Mouse (Mus musculus) frontal cortex, adult 2 months (tissue): Measurements from ENCODE around the gene Lpp. TPM values are rescaled to one million over a fixed set of nuclear protein-coding genes. Genes with fewer than 3 reads are reported as not detected.

Experiments
- DNase-seq, 2 experiments: peaks; one replicate each; pipeline ENCODE4 v3.0.0; 2022; ENCODE audit warnings: low spot score in 1 of 2; ENCODE audit errors: extremely low spot score in 1 of 2
- polyA plus RNA-seq: library from polyadenylated mRNA; depleted of rRNA; stranded (reverse); fragments of >200 nt; gene quantifications from 2 replicates; pipeline ENCODE4 v1.2.3, GENCODE M21; 2012

The Lpp gene
- polyA plus RNA-seq, 1 experiment = 3.0 TPM

DNA sequence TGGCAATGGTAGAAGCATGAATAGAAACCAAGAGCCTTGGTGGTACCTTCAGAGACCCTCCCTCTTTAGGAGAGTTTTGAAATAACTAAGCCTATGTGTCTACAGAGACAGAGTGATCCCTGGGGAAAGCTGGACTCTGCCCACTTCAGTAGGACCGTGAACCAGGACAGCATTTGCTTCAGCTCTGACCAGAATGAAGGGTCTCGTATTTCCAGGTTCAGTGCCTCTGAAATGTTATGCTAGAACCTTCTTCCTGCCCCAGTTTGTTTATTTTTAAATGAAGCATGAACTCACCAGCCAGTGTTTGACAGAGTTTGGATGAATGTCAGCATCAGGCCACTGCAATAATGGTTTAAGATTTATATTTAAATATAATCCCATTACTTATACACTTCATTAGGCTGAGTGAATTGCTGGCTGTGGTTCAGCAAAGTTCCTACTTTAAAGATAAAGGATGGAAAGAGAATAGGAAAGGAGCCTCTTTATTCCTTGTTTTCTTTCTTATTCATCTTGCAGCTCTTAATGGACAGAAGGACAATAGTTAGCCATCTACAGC is 507.0 kb downstream of the Lpp start:
- no peak for DNase-seq

DNA sequence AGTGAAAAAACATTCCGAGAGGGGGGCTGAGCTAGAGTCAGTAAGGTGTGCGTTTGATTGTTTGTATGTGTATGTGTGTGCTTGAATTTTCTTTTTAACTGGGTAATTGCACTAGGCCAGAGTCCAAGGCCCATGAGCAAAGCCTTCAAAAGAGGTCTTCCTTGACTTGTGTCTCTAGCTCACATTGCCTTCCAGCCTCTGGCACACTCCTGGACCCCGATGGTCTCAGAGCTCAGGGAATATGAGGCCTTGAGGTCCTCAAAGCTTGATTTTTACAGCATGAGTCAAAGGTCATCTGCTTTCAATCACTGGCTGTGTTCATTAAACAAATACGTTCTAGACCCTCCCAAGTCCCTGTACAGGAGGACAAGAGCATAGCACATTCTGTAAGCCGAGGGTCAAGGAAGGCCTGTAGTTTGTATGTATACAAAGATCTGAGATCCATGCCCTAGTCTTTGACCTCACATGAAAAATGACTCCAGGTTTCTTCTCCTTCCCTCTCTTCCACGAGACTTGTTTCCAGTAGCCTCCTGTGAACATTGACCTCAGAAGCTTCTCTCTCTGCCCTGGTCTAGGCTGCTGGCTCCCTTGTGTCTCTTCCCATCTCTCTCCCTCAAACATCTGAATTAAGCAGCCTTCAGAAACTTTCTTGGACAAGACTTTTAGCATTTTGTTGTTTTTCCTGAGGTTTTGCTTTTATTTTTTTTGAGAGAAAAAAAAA is 508.0 kb downstream of the Lpp start:
- DNase-seq = no peak

DNA sequence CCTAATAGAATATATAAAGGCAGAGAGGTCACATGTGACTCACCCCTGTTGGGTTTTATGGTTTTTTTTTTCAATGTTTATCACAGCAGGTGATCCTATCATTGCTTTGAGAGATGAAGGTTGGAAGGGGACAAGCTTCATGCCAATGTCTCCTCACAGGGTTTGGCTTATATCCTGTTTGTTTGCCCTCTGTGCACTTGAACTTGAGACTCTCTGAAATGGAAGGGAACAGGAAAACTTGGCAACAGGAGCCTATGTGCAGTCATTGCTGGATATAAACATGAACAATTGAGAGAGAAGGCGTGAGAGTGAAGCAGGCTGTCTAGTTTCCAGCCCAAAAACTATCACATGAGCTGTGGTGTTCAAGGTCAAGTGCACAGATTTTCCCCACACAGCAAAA is 508.8 kb downstream of the Lpp start:
- DNase-seq = no peak

DNA sequence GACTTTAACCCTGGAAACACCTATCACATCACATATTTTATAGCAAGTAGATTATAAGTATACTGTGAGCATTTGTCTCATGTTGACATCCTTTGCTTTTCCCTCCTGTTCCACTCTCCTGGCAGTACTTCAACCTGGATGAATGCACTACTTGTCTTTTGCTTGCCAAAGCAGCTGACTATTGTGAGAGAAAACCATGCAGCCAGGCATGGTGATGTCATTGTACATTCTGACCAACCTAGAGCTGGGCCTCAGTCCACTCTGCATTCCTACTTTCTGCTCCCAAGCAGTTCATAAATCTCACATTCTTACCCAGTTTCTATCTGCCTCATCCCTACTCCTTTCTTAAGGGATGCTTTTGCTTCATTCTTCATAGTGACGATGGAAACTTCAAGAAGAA is 515.6 kb downstream of the Lpp start:
- DNase-seq = peak in 1 of 2 experiments; percentile 19

GRCm38 (mm10) chr16:24910321-24910720 is 517.0 kb downstream of the Lpp start:
- no peak for DNase-seq

- no peak for DNase-seq
Measured at GRCm38 (mm10) chr16:24910834-24911233, 517.5 kb downstream of the Lpp start.

- no peak for DNase-seq
Measured at GRCm38 (mm10) chr16:24912381-24912780, 519.1 kb downstream of the Lpp start.

- DNase-seq = no peak
Measured at GRCm38 (mm10) chr16:24913021-24913420, 519.7 kb downstream of the Lpp start.

DNA sequence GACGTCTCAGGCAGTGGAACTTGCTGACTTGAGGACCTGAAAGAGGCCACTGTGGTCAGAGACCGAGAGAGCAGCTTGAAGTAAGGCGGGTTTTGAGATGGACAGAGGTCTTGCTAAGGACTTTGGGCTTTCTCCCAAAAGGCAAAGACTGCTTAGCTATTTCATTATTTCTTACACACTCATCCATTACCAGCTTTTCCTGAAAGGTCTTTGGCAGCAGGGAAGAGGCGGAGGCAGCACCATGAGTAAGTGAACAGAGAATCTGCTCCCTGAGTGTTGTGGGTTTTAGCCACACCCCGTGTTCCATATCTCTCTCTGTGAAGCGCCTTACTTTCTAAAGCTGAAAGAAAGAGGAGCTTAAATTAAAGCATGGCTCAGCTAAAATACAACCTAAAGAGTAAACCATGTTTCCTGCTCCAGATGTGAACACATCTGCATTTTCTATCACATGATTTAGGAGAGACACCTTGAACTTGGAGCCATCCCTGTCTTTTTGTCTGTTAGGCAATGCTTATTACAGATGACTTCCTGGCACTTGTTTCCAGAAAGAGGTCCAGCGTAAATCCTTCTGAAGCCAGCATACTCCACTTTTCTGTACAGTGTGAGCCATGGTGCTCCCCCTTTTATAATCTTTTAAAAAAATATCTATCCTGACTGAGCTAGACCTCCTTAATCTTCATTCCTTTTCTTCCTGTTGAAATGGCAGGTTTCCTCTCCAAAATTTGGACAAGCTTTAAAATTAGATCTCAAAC is 520.5 kb downstream of the Lpp start:
- peak in 1 of 2 experiments; percentile 16 for DNase-seq

- peak in 1 of 2 experiments; percentile 32 for DNase-seq
Measured at GRCm38 (mm10) chr16:24914393-24914751, 521.1 kb downstream of the Lpp start.

DNA sequence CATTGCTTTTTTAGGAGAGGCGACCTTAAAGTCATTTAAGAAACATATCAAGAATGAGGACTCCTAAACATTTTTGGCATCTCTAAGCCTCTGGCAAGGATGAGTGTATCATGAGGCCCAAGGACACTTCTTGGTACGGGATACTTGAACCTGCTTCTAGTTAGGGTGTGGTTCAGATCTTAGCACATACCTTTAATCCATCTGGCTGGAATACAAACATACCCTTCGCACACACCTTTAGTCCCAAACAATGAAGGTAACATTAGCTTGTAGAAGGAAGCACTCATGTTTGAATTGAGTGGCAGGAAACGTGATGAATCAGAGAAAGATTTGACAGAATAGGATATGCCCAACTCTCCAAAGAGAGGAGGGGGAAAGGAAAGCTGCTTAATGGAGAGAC is 522.2 kb downstream of the Lpp start:
- no peak for DNase-seq

GRCm38 (mm10) chr16:24919349-24920012 is 526.2 kb downstream of the Lpp start:
- DNase-seq = no peak

- no peak for DNase-seq
Measured at GRCm38 (mm10) chr16:24930070-24930469, 536.8 kb downstream of the Lpp start.

GRCm38 (mm10) chr16:24930621-24931020 is 537.3 kb downstream of the Lpp start:
- no peak for DNase-seq

- no peak for DNase-seq
Measured at GRCm38 (mm10) chr16:24932816-24933215, 539.5 kb downstream of the Lpp start.

DNA sequence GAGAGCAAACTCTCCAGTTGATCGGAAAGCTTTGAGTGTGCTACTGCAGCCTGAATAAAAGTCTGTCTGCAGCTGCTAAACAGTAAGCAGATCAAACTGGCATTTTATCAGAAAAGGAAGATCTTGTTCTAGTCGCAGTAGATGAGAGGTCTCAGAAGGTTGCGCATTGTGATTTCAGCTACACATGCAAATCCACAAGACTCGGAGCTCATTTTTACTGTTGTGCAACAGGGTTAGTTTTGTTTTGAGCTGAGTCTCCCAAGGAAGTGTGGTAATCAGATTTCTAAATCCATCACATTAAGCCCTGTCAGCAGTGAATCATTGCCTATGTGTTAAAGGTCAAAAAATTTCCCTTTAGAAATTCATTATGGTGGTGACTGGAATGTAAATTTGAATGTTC is 540.4 kb downstream of the Lpp start:
- no peak for DNase-seq

DNA sequence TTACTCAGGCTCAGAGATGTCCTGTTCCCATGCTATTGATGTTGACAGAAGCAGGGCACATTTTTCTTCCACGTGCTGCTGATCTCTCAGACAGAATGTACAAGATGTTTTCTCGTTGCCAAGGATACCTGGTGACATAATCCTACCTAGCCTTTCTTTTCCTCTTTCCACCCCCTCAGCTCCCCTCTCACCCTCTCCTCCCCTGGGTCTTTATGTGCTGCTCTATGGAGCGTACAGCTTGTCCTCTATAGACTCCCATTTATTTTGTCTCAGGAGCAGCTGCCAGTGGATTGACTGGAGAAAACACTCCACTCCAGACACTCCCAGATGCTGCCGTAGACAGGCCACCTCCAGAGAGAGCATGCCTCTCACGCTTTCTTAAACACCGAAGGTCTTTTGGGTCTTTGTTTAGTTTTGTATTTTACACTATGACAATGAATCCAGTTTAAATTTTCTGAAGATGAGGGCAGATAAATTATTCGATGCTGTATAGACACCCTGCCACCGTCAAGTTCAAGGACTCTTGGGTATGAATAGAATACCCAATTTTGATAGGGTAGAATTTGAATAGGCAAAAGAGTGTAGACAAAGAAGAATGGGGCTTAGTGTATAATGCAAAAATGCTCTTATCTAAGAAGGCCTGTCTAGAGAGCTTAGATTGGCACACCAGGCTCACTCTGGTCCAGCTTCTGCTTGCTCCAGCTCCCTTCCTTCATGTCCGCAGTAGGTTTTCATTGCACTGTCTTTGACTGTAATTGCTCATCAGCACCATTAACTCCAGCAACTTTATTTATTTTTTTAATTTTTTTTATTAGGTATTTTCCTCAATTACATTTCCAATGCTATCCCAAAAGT is 548.2 kb downstream of the Lpp start:
- DNase-seq = no peak

DNA sequence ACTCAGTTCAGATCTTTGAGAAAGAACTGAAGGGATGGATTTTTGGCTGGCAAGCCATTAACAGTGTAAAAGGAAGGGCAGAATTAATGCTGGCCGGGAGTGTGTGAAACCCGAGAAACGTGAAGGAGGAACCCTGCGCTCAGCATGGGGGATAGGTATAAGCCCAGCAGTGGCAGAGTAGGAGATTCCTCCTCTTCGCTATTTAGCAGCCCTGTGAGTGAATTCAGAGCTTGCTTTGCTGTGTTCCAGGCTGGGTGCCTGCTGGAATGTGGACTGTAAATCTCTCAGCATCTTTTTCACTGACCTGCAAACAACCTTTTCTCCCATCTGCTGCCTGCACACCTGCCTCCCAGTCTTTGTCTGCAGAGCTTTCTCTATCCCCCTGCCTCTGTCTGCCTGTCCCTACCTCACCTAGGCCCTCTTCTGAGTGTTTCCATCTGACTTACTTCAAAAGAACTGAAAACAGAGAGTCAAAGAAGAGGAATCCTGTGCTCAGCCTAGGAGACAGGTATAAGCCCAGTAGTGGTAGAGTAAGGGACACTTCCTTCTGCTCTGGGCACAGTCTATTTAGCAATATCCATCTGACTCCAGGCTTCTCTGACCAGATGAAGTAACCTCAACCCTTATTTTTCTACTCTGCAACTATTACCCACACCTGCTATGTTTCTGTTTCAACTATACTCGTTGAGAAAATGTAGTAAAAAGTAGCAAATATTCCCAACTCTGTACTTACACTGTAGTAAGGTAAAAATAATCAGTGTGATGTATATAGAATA is 550.4 kb downstream of the Lpp start:
- DNase-seq = no peak

GRCm38 (mm10) chr16:24946356-24946755 is 553.0 kb downstream of the Lpp start:
- no peak for DNase-seq

- no peak for DNase-seq
Measured at GRCm38 (mm10) chr16:24947485-24947884, 554.2 kb downstream of the Lpp start.
